ENCODE assay signal across 10 mouse cellular contexts in the genomic region with DNA sequence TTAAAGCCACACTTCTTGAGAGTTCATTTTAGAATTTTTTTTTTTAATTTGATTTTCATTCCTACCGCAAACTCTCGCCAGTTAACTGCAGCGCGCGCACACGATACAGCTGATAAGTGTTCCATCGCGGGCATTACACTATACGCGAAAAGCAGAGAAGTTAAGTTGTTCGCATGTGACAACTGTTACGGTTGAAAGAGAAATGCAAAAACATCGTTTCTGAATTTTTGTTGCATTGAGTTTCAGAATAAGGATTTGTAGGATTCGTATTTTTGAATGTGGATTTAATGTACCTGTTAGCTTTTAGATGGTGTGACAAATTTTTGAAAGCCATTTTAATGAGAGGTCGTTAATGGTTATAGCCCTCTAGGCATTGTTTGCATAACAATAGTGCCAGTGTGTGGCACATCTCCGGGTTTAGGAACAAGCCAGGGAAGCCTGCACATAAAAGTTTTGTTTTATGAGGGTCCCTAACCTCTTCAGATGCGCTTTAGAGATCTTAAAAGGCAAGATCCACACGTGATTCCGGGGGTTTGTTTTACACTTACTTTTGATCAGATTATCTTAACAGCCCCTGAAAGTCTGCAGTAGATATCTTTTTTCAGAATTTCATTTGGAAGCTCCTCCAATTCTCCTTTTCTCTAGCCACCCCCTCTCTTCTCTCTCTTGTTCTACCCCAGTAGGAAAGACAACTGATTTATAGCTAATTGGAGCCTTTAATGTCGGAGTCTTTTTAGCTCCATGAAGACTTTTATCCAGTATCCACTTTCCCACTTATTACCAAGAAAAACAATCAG. TPM values are rescaled to one million over a fixed set of nuclear protein-coding genes. Genes with fewer than 3 reads are reported as not detected.
DNase-seq lines count a peak whose midpoint lies in the region; ATAC-seq and TF ChIP-seq lines count a peak whose summit lies in the region.
"Had no signal": no experiment of that assay in that cellular context is flagged by ENCODE, and none has a peak within 500 bp of the region (broad histone marks: within the 10 kb centered on the region; RNA-seq: fewer than 3 reads in every experiment).

No protein-coding gene starts in this region.

- H3K27me3 ChIP-seq in lung, embryonic 14.5 days (ENCODE audit: insufficient read depth, low read length), result peaks cover 61% of the 10 kb centered on the region
- peaks cover 6% of the 10 kb centered on the region; the same call in 1 of the 2 replicates for H3K27me3 ChIP-seq in splenic B cell, adult 2 months (ENCODE audit: control insufficient read depth, insufficient read depth, low read length, poor library complexity, severe bottlenecking)

- H3K9ac ChIP-seq in lung, embryonic 14.5 days, result no peak overlapping the region
- H3K9ac ChIP-seq: liver, embryonic 12.5 days had no signal

- no peak overlapping the region for H3K27ac ChIP-seq in lung, embryonic 14.5 days (ENCODE audit: low read depth)
- H3K27ac ChIP-seq: liver, embryonic 12.5 days had no signal

- 4% methylated on average over 20 of the region's 20 CpGs for WGBS in lung, embryonic 14.5 days

- no peak for ATAC-seq in lung, embryonic 14.5 days (ENCODE audit: insufficient read depth)
- ATAC-seq: activated CD4-positive, CD25-positive, alpha-beta regulatory T cell, adult 4 months; liver, embryonic 12.5 days had no signal

- intact Hi-C loops in heart, postnatal 36 days (cut with DNase I), result loop anchor here (10.0 kb wide), 2 partner anchors 98 to 148 kb away; no protein-coding TSS in a partner anchor
- intact Hi-C loops in left cerebral cortex, postnatal 10 days (cut with DNase I), result loop anchor here (10.0 kb wide), 3 partner anchors 138 to 398 kb away; no protein-coding TSS in a partner anchor

- no peaks in the 10 kb centered on the region for H3K36me3 ChIP-seq in lung, embryonic 14.5 days (ENCODE audit: insufficient read depth)
- no peaks in the 10 kb centered on the region for H3K36me3 ChIP-seq in splenic B cell, adult 2 months (ENCODE audit: control insufficient read depth, insufficient read depth, low read length, poor library complexity, severe bottlenecking)
- H3K36me3 ChIP-seq: liver, embryonic 12.5 days had no signal

- H3K4me1 ChIP-seq in lung, embryonic 14.5 days (ENCODE audit: insufficient read depth), result peaks cover 3% of the 10 kb centered on the region; the same call in 1 of the 2 replicates

- peak overlapping the region; percentile 70 for H3K4me2 ChIP-seq in lung, embryonic 14.5 days

- H3K9me3 ChIP-seq in lung, embryonic 14.5 days (ENCODE audit: low read depth, low read length), result no peaks in the 10 kb centered on the region
- H3K9me3 ChIP-seq: liver, embryonic 12.5 days had no signal

- H3K4me3 ChIP-seq in lung, embryonic 14.5 days (ENCODE audit: low read depth, low read length), result no peak overlapping the region; the same call in 1 of the 2 replicates

- TF ChIP-seq CTCF in lung, embryonic 14.5 days (IDR thresholded peaks at IDR 0.05; ENCODE audit: low read depth), result no peak

- DNase-seq in adrenal gland, adult 2 months, result peak; percentile 5
- DNase-seq in adrenal gland, postnatal 36 days, result no peak
- DNase-seq in lung, embryonic 14.5 days, result peak; percentile 22
- no peak for DNase-seq in lung, postnatal 14 days
- DNase-seq in heart, postnatal 36 days, result peak; percentile 6 to 33
- DNase-seq in splenic B cell, adult 2 months (ENCODE audit: low read depth, low spot score), result peak; percentile 50
- DNase-seq in left cerebral cortex, postnatal 10 days (ENCODE audit: extremely low spot score in 1 of 2, low spot score in 2 of 2), result no peak
- no peak for DNase-seq in thymus, postnatal 25 days

RNA-seq across cellular contexts. Expression of a gene that starts 1.6 kb away (rescaled TPM):
- 10 to 100 TPM; 65.6 to 92.9 TPM for total RNA-seq in adrenal gland, adult 2 months (2021)
- 17.9 and 19.1 TPM in 2 replicates for polyA plus RNA-seq in adrenal gland, adult 2 months (2012; rRNA removed)
- total RNA-seq in adrenal gland, postnatal 36 days (2021), result 10 to 100 TPM; 65.6 to 79.0 TPM
- polyA plus RNA-seq in lung, embryonic 14.5 days (2014; fragmentation: Nextera tagmentation; extraction: Ambion mirVana), result 41.7 and 47.9 TPM in 2 replicates
- 1 to 10 TPM; 8.5 to 8.8 TPM for total RNA-seq in heart, postnatal 36 days (2021)
- 1 to 10 TPM; 6.1 to 8.8 TPM for total RNA-seq in left cerebral cortex, postnatal 10 days (2021)
- polyA plus RNA-seq: activated CD4-positive, CD25-positive, alpha-beta regulatory T cell, adult 4 months had no signal

RNA-seq across cellular contexts. Expression of a gene that starts 48.7 kb away (rescaled TPM):
- total RNA-seq in adrenal gland, adult 2 months (2021), result 1 to 10 TPM in 1 of 2 experiments, under 1 TPM in 1; 0.28 to 1.1 TPM
- polyA plus RNA-seq in adrenal gland, adult 2 months (2012; rRNA removed), result 0.27 and 0.51 TPM in 2 replicates
- under 1 TPM; 0.26 to 0.49 TPM for total RNA-seq in adrenal gland, postnatal 36 days (2021)
- 0.18 and 0.42 TPM in 2 replicates for polyA plus RNA-seq in lung, embryonic 14.5 days (2014; fragmentation: Nextera tagmentation; extraction: Ambion mirVana)
- under 1 TPM; 0.16 to 0.22 TPM for total RNA-seq in heart, postnatal 36 days (2021)
- total RNA-seq in left cerebral cortex, postnatal 10 days (2021), result 1 to 10 TPM; 1.9 to 2.4 TPM

Comparison
In these comparisons a context has a peak if more than half of its experiments do, and no peak if none do; other contexts are left out.
1. DNase-seq: peak in adrenal gland, adult 2 months (single experiment), lung, embryonic 14.5 days (single experiment), heart, postnatal 36 days (2 of 2) and splenic B cell, adult 2 months (single experiment); none in adrenal gland, postnatal 36 days (0 of 2), lung, postnatal 14 days (single experiment), left cerebral cortex, postnatal 10 days (0 of 2) and thymus, postnatal 25 days (single experiment).
2. RNA of a gene that starts 1.6 kb away (total RNA-seq): 65.6 to 92.9 TPM in adrenal gland, adult 2 months and 65.6 to 79.0 TPM in adrenal gland, postnatal 36 days; 8.5 to 8.8 TPM in heart, postnatal 36 days and 6.1 to 8.8 TPM in left cerebral cortex, postnatal 10 days; every median in the first group is over 4 times any median in the second.